Mouse (Mus musculus): Measurements from ENCODE around the gene 6030468B19Rik. TPM values are rescaled to one million over a fixed set of nuclear protein-coding genes. Genes with fewer than 3 reads are reported as not detected.
A peak's percentile ranks its signal among the peaks of the same experiment; 100 is the strongest.

Gene 6030468B19Rik
- polyA plus RNA-seq, 1 experiment from 2014 or later: 0.69 TPM

GRCm38 (mm10) chr11:117839021-117839420 lies 41.6 kb downstream of the 6030468B19Rik start:
- no peaks in the 10 kb centered on the region for H3K27me3 ChIP-seq (replicated peaks; ENCODE audit: low read depth, poor library complexity, severe bottlenecking)
- no peak for DNase-seq (ENCODE audit: low spot score)
- 92% methylated on average over 1 of the region's 1 CpGs for WGBS
- H3K4me1 ChIP-seq: peaks cover 21% of the 10 kb centered on the region
- H3K9me3 ChIP-seq: no peaks in the 10 kb centered on the region
- H3K36me3 ChIP-seq (replicated peaks): no peaks in the 10 kb centered on the region
- no peak overlapping the region for H3K27ac ChIP-seq (replicated peaks)
- H3K4me3 ChIP-seq: no peak overlapping the region

- DNase-seq (ENCODE audit: low spot score): no peak
- Histone ChIP-seq H3K9me3 (no peaks in the 10 kb centered on the region), H3K27me3 (replicated peaks; ENCODE audit: low read depth, poor library complexity, severe bottlenecking) (no peaks in the 10 kb centered on the region), H3K27ac (replicated peaks) (no peak overlapping the region), H3K4me1 (peaks cover 24% of the 10 kb centered on the region), H3K36me3 (replicated peaks) (no peaks in the 10 kb centered on the region), H3K4me3 (no peak overlapping the region)
- WGBS: 58% methylated on average over 1 of the region's 1 CpGs
Observed at GRCm38 (mm10) chr11:117840910-117841309, 43.5 kb downstream of the 6030468B19Rik start.

GRCm38 (mm10) chr11:117843434-117843833 lies 46.0 kb downstream of the 6030468B19Rik start:
- 85% methylated on average over 2 of the region's 2 CpGs for WGBS
- no peak for DNase-seq (ENCODE audit: low spot score)

GRCm38 (mm10) chr11:117844997-117845396 lies 47.5 kb downstream of the 6030468B19Rik start:
- Histone ChIP-seq H3K9me3 (no peaks in the 10 kb centered on the region), H3K4me1 (peaks cover 31% of the 10 kb centered on the region), H3K4me3 (no peak overlapping the region), H3K27ac (replicated peaks) (no peak overlapping the region), H3K36me3 (replicated peaks) (no peaks in the 10 kb centered on the region), H3K27me3 (replicated peaks; ENCODE audit: low read depth, poor library complexity, severe bottlenecking) (no peaks in the 10 kb centered on the region)
- DNase-seq (ENCODE audit: low spot score): no peak
- WGBS: 74% methylated on average over 2 of the region's 2 CpGs

More at GRCm38 (mm10) chr11:117843434-117843833, 46.0 kb downstream of the 6030468B19Rik start:
- no peaks in the 10 kb centered on the region for H3K9me3 ChIP-seq
- peaks cover 27% of the 10 kb centered on the region for H3K4me1 ChIP-seq
- H3K27me3 ChIP-seq (replicated peaks; ENCODE audit: low read depth, poor library complexity, severe bottlenecking): no peaks in the 10 kb centered on the region
- no peak overlapping the region for H3K4me3 ChIP-seq
- no peaks in the 10 kb centered on the region for H3K36me3 ChIP-seq (replicated peaks)
- H3K27ac ChIP-seq (replicated peaks): no peak overlapping the region

DNA sequence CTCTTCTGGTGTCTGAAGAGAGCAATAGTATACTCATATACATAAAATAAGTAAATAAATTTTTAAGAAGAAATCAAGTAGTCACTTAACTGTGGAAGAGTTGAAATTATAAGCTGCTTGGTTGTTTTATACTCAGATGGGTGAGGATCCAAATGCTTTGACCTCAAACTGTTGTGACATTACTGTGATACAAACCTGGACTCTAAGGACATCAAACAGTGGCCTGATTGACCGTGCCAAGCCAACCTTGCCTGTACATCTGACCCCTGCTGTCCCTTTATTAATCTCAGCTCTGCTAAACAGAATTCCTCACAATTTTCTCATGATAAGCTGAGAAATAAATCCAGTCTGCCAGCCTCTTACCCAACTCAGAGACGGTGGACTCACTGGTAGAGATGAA lies 48.2 kb downstream of the 6030468B19Rik start:
- H3K4me1 ChIP-seq: peaks cover 37% of the 10 kb centered on the region
- no peak overlapping the region for H3K27ac ChIP-seq (replicated peaks)
- peaks cover 4% of the 10 kb centered on the region for H3K36me3 ChIP-seq (replicated peaks)
- 89% methylated on average over 2 of the region's 2 CpGs for WGBS
- no peaks in the 10 kb centered on the region for H3K27me3 ChIP-seq (replicated peaks; ENCODE audit: low read depth, poor library complexity, severe bottlenecking)
- DNase-seq (ENCODE audit: low spot score): no peak
- no peak overlapping the region for H3K4me3 ChIP-seq
- H3K9me3 ChIP-seq: no peaks in the 10 kb centered on the region

- Histone ChIP-seq H3K27ac (replicated peaks) (no peak overlapping the region), H3K27me3 (replicated peaks; ENCODE audit: low read depth, poor library complexity, severe bottlenecking) (no peaks in the 10 kb centered on the region), H3K36me3 (replicated peaks) (peaks cover 13% of the 10 kb centered on the region), H3K9me3 (no peaks in the 10 kb centered on the region), H3K4me3 (no peak overlapping the region), H3K4me1 (peaks cover 40% of the 10 kb centered on the region)
- no peak for DNase-seq (ENCODE audit: low spot score)
- 59% methylated on average over 5 of the region's 5 CpGs for WGBS
Observed at GRCm38 (mm10) chr11:117846640-117847039, 49.2 kb downstream of the 6030468B19Rik start.

- WGBS: 84% methylated on average over 7 of the region's 7 CpGs
- Histone ChIP-seq H3K36me3 (replicated peaks) (peaks cover 24% of the 10 kb centered on the region), H3K4me1 (peaks cover 40% of the 10 kb centered on the region), H3K9me3 (no peaks in the 10 kb centered on the region), H3K4me3 (peak overlapping the region; percentile 82), H3K27me3 (replicated peaks; ENCODE audit: low read depth, poor library complexity, severe bottlenecking) (no peaks in the 10 kb centered on the region), H3K27ac (replicated peaks) (peak overlapping the region; percentile 94)
- DNase-seq (ENCODE audit: low spot score): no peak
Observed at GRCm38 (mm10) chr11:117847593-117848215, 50.2 kb downstream of the 6030468B19Rik start.

DNA sequence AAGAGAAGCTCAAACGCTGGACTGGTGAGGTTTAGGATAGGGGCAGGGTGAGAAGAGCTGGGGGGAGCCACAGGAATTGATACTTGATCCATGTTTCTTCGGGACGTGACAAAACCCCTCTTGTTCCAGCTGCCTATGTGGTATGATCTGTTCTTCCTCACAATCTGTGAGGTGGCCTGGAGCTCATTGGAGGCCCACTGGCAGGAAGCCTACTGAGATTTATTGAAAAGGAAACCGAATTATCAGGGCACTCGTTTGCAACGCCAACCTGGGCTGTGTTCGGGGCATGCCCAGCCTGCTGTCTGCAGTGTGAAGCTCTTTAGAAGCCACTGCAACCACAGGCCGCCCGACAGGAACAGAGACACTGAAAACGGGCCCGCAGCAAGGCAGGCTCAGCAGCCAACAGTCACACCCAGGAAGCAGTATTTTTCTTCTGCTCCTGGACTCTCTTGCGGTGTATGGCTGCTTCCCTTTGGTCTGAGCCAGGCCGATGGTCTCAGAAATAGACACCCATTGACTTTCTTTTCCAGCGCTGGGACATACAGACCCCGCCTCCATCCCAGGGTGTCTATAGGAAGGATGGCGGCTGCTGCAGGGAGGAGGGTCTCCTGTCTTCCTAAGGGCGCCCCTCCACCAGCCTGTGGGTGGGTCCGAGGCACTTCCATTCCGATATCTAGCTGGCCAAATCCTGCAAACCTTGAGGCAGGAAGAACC lies 51.0 kb downstream of the 6030468B19Rik start:
- DNase-seq (ENCODE audit: low spot score): no peak
- H3K27ac ChIP-seq (replicated peaks): peak overlapping the region; percentile 94
- peak overlapping the region; percentile 82 for H3K4me3 ChIP-seq
- WGBS: 10% methylated on average over 19 of the region's 19 CpGs
- H3K4me1 ChIP-seq: peaks cover 40% of the 10 kb centered on the region
- peaks cover 31% of the 10 kb centered on the region for H3K36me3 ChIP-seq (replicated peaks)
- H3K9me3 ChIP-seq: no peaks in the 10 kb centered on the region
- H3K27me3 ChIP-seq (replicated peaks; ENCODE audit: low read depth, poor library complexity, severe bottlenecking): no peaks in the 10 kb centered on the region

DNA sequence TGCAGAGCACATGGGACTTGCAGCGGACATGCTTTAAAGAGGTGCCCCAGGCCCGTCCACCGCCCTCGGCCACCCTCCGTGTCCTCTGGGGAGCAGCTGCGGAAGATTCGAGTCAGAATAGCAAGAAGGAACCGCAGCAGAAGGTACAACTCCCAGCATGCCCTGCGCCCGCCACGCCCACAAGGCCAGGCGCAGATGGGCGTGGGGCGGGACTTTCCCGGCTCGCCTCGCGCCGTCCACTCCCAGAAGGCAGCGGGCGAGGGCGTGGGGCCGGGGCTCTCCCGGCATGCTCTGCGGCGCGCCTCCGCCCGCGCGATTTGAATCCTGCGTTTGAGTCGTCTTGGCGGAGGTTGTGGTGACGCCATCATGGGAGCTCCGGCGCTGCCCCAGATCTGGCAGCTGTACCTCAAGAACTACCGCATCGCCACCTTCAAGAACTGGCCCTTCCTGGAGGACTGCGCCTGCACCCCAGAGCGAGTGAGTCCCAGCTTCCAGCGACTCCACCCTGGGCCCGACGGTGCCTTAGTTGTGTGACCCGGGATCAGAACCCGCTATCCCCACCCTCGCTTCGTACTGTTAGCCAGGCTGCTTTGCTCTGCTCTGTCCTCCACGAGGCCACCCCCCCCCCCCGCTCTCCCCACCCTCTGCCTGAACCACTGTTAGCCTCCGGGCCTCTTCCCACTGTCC lies 51.7 kb downstream of the 6030468B19Rik start, which contains the start of gene Birc5:
Gene Birc5 (plus strand): TSS at position 267 of the 687 bp plus-strand sequence.
- Histone ChIP-seq H3K27me3 (replicated peaks; ENCODE audit: low read depth, poor library complexity, severe bottlenecking) (no peaks in the 10 kb centered on the region), H3K27ac (replicated peaks) (peak within 1 kb of the TSS; percentile 94), H3K4me1 (peaks cover 40% of the 10 kb centered on the region), H3K9me3 (no peaks in the 10 kb centered on the region), H3K4me3 (peak within 1 kb of the TSS; percentile 82), H3K36me3 (replicated peaks) (peaks cover 38% of the 10 kb centered on the region)
- under 1% methylated on average over 51 of the region's 51 CpGs for WGBS
- DNase-seq (ENCODE audit: low spot score): peak; percentile 98

- Histone ChIP-seq H3K27ac (replicated peaks) (no peak overlapping the region), H3K36me3 (replicated peaks) (peaks cover 74% of the 10 kb centered on the region), H3K27me3 (replicated peaks; ENCODE audit: low read depth, poor library complexity, severe bottlenecking) (no peaks in the 10 kb centered on the region; the same call in 1 of the 2 replicates), H3K9me3 (no peaks in the 10 kb centered on the region), H3K4me1 (peaks cover 25% of the 10 kb centered on the region), H3K4me3 (no peak overlapping the region)
- no peak for DNase-seq (ENCODE audit: low spot score)
- WGBS: 90% methylated on average over 3 of the region's 3 CpGs
Observed at GRCm38 (mm10) chr11:117852875-117853274, 55.4 kb downstream of the 6030468B19Rik start.

DNA sequence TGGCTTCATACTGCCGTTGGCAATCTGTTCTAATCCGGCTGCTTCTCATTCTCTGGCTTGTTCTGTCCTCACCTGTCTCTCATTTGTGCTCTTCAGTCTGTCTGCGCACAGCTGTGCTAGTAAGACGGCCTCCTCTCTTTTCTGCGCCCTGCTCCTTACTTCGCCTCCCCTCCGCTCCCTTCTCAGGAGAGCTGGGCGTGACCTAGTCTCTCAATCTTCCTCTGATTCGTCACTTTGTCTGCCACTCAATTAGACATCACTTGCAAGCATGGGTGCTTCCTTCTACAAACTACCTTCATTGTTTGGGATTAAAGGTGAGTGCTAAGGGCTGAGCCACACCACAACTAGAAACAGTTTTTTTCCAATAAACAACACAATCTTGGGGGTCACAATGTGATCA lies 56.8 kb downstream of the 6030468B19Rik start:
- Histone ChIP-seq H3K27ac (replicated peaks) (no peak overlapping the region), H3K4me1 (peaks cover 19% of the 10 kb centered on the region), H3K4me3 (no peak overlapping the region), H3K9me3 (no peaks in the 10 kb centered on the region), H3K36me3 (replicated peaks) (peaks cover 84% of the 10 kb centered on the region), H3K27me3 (replicated peaks; ENCODE audit: low read depth, poor library complexity, severe bottlenecking) (peaks cover 12% of the 10 kb centered on the region)
- 90% methylated on average over 9 of the region's 9 CpGs for WGBS
- no peak for DNase-seq (ENCODE audit: low spot score)

DNA sequence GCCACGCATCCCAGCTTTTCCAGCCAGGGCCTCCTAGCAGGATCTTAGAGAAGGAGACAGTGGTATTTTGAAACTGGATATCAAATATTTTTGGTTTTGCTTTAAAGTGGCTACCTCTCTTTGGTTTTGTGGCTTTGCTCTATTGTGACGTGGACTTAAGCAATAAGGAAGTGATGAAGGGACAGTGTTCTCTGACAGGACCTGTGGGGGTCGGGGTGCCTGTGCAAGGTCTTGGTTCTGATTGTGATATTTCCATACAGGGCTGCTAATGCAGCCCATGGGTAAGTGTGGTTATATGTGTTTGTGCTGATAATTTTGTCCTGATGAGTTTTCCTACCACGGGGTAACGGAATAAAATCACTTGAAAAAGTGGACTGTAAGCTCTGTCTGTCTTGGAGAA lies 57.9 kb downstream of the 6030468B19Rik start:
- H3K27ac ChIP-seq (replicated peaks): no peak overlapping the region
- WGBS: 93% methylated on average over 5 of the region's 5 CpGs
- no peak for DNase-seq (ENCODE audit: low spot score)
- H3K36me3 ChIP-seq (replicated peaks): peaks cover 82% of the 10 kb centered on the region
- peaks cover 20% of the 10 kb centered on the region for H3K4me1 ChIP-seq
- H3K4me3 ChIP-seq: no peak overlapping the region
- peaks cover 23% of the 10 kb centered on the region for H3K27me3 ChIP-seq (replicated peaks; ENCODE audit: low read depth, poor library complexity, severe bottlenecking)
- H3K9me3 ChIP-seq: no peaks in the 10 kb centered on the region

Data from embryonic facial prominence, embryonic 10.5 days (tissue).